9 mouse cellular contexts compared by ENCODE assay signal in genomic region chr4:138327891-138328470, GRCm38 (mm10). TPM values are rescaled to one million over a fixed set of nuclear protein-coding genes. Genes with fewer than 3 reads are reported as not detected.
DNase-seq lines count a peak whose midpoint lies in the region; ATAC-seq and TF ChIP-seq lines count a peak whose summit lies in the region.
"Had no signal": no experiment of that assay in that cellular context is flagged by ENCODE, and none has a peak within 500 bp of the region (broad histone marks: within the 10 kb centered on the region; RNA-seq: fewer than 3 reads in every experiment).

No protein-coding gene starts in this region.

- TF ChIP-seq CTCF in midbrain, postnatal 0 days (IDR thresholded peaks at IDR 0.05) = no peak
- no peak; the same call in 1 of the 2 replicates for TF ChIP-seq CTCF in layer of hippocampus, adult 2 months (conservative IDR thresholded peaks at IDR 0.05)

- no peaks in the 10 kb centered on the region for H3K9me3 ChIP-seq in heart, embryonic 15.5 days (replicated peaks)
- no peaks in the 10 kb centered on the region for H3K9me3 ChIP-seq in embryonic facial prominence, embryonic 12.5 days
- no peaks in the 10 kb centered on the region for H3K9me3 ChIP-seq in intestine, embryonic 14.5 days (ENCODE audit: control insufficient read depth, low read length)
- H3K9me3 ChIP-seq in midbrain, postnatal 0 days (ENCODE audit: low read length) = no peaks in the 10 kb centered on the region

- H3K27me3 ChIP-seq in heart, embryonic 15.5 days = peaks cover 12% of the 10 kb centered on the region; the same call in 1 of the 2 replicates
- peaks cover 16% of the 10 kb centered on the region for H3K27me3 ChIP-seq in embryonic facial prominence, embryonic 12.5 days
- no peaks in the 10 kb centered on the region for H3K27me3 ChIP-seq in intestine, embryonic 14.5 days (replicated peaks; ENCODE audit: control insufficient read depth, insufficient read depth, low read length)
- no peaks in the 10 kb centered on the region for H3K27me3 ChIP-seq in midbrain, postnatal 0 days (ENCODE audit: insufficient read depth, low read length)

- no peaks in the 10 kb centered on the region for H3K36me3 ChIP-seq in heart, embryonic 15.5 days
- H3K36me3 ChIP-seq in embryonic facial prominence, embryonic 12.5 days = no peaks in the 10 kb centered on the region
- no peaks in the 10 kb centered on the region for H3K36me3 ChIP-seq in intestine, embryonic 14.5 days (ENCODE audit: control insufficient read depth, insufficient read depth, low read length)
- H3K36me3 ChIP-seq in midbrain, postnatal 0 days (ENCODE audit: insufficient read depth, low read length) = no peaks in the 10 kb centered on the region

- DNase-seq in heart, postnatal 10 days = no peak
- no peak for DNase-seq in intestine, embryonic 14.5 days (ENCODE audit: low spot score)
- DNase-seq in midbrain, postnatal 0 days (ENCODE audit: low spot score) = no peak
- DNase-seq in urinary bladder, adult 18-20 months (ENCODE audit: low spot score in 2 of 2) = no peak
- no peak for DNase-seq in cerebellum, postnatal 4 days (ENCODE audit: low spot score in 2 of 2)
- DNase-seq in layer of hippocampus, adult 2 months (ENCODE audit: low spot score in 2 of 2) = no peak

- WGBS in heart, embryonic 15.5 days = 63% methylated on average over 7 of the region's 7 CpGs
- WGBS in embryonic facial prominence, embryonic 12.5 days = 72% methylated on average over 7 of the region's 7 CpGs
- WGBS in intestine, embryonic 14.5 days = 61% methylated on average over 7 of the region's 7 CpGs
- WGBS in midbrain, postnatal 0 days = 70% methylated on average over 7 of the region's 7 CpGs

- peak overlapping the region; percentile 38 for H3K4me3 ChIP-seq in heart, embryonic 15.5 days
- H3K4me3 ChIP-seq in embryonic facial prominence, embryonic 12.5 days = peak overlapping the region; percentile 29
- peak overlapping the region; percentile 23; the same call in 1 of the 2 replicates for H3K4me3 ChIP-seq in intestine, embryonic 14.5 days (ENCODE audit: low read depth, low read length)
- H3K4me3 ChIP-seq in midbrain, postnatal 0 days (ENCODE audit: low read depth, low read length) = peak overlapping the region; percentile 14
- no peak overlapping the region for H3K4me3 ChIP-seq in layer of hippocampus, adult 2 months

- intact Hi-C loops in heart, postnatal 10 days (cut with DNase I) = no loop called here

- peak overlapping the region; percentile 53 for H3K4me2 ChIP-seq in heart, embryonic 15.5 days
- H3K4me2 ChIP-seq in embryonic facial prominence, embryonic 12.5 days (replicated peaks) = peak overlapping the region; percentile 43
- H3K4me2 ChIP-seq in intestine, embryonic 14.5 days (ENCODE audit: low read length) = peak overlapping the region; percentile 36
- peak overlapping the region; percentile 28; the same call in 1 of the 2 replicates for H3K4me2 ChIP-seq in midbrain, postnatal 0 days (ENCODE audit: low read depth, low read length, poor library complexity, severe bottlenecking)

- peaks cover 25% of the 10 kb centered on the region for H3K4me1 ChIP-seq in heart, embryonic 15.5 days (replicated peaks)
- 0 out of 2 replicates have a peak, but pooled peaks cover 3% of the 10 kb centered on the region for H3K4me1 ChIP-seq in embryonic facial prominence, embryonic 12.5 days
- peaks cover 9% of the 10 kb centered on the region for H3K4me1 ChIP-seq in intestine, embryonic 14.5 days (replicated peaks; ENCODE audit: control insufficient read depth, insufficient read depth, low read length)
- H3K4me1 ChIP-seq in midbrain, postnatal 0 days (ENCODE audit: insufficient read depth, low read length) = peaks cover 7% of the 10 kb centered on the region; the same call in 1 of the 2 replicates

- no peak for ATAC-seq in heart, embryonic 15.5 days (replicated peaks; ENCODE audit: insufficient number of reproducible peaks, insufficient read depth, low FRiP score, low read depth)
- ATAC-seq in embryonic facial prominence, embryonic 12.5 days (ENCODE audit: insufficient number of reproducible peaks, insufficient read depth, low FRiP score, low TSS enrichment) = no peak
- no peak for ATAC-seq in intestine, embryonic 14.5 days (replicated peaks; ENCODE audit: low FRiP score, low TSS enrichment, low read depth)
- ATAC-seq in midbrain, postnatal 0 days (ENCODE audit: low FRiP score) = no peak

- peak overlapping the region; percentile 18; the same call in 1 of the 2 replicates for H3K9ac ChIP-seq in heart, embryonic 15.5 days
- peak overlapping the region; percentile 24; the same call in 1 of the 2 replicates for H3K9ac ChIP-seq in embryonic facial prominence, embryonic 12.5 days
- no peak overlapping the region for H3K9ac ChIP-seq in intestine, embryonic 14.5 days (ENCODE audit: low read length)
- no peak overlapping the region for H3K9ac ChIP-seq in midbrain, postnatal 0 days (replicated peaks; ENCODE audit: low read length, poor library complexity, severe bottlenecking)

- peak overlapping the region; percentile 54 for H3K27ac ChIP-seq in heart, embryonic 15.5 days
- H3K27ac ChIP-seq in embryonic facial prominence, embryonic 12.5 days = no peak overlapping the region
- H3K27ac ChIP-seq in intestine, embryonic 14.5 days (ENCODE audit: low read depth) = peak overlapping the region; percentile 27; the same call in 1 of the 2 replicates
- no peak overlapping the region for H3K27ac ChIP-seq in midbrain, postnatal 0 days (ENCODE audit: low read depth, low read length)
- no peak overlapping the region for H3K27ac ChIP-seq in layer of hippocampus, adult 2 months

RNA-seq across cellular contexts. Expression of gene Pink1, which starts 1.9 kb away (rescaled TPM):
- polyA plus RNA-seq in heart, embryonic 15.5 days (2015; fragmentation: Nextera tagmentation; extraction: Ambion mirVana) = 72.4 and 82.5 TPM in 2 replicates
- 100 to 1,000 TPM; 272 to 301 TPM for total RNA-seq in heart, postnatal 10 days (2021)
- 54.9 and 59.1 TPM in 2 replicates for polyA plus RNA-seq in embryonic facial prominence, embryonic 12.5 days (2016; fragmentation: Nextera tagmentation; extraction: Ambion mirVana)
- 19.3 and 20.5 TPM in 2 replicates for polyA plus RNA-seq in intestine, embryonic 14.5 days (2014; fragmentation: Nextera tagmentation; extraction: Ambion mirVana)
- total RNA-seq in midbrain, postnatal 0 days (2014; rRNA removed) = 255 and 261 TPM in 2 replicates
- polyA plus RNA-seq in midbrain, postnatal 0 days (2015; fragmentation: Nextera tagmentation; extraction: Ambion mirVana) = 149 and 150 TPM in 2 replicates
- total RNA-seq in layer of hippocampus, adult 2 months (2021) = 100 to 1,000 TPM; 245 to 254 TPM

RNA-seq across cellular contexts. Expression of gene Ddost, which starts 23.5 kb away (rescaled TPM):
- polyA plus RNA-seq in heart, embryonic 15.5 days (2015; fragmentation: Nextera tagmentation; extraction: Ambion mirVana) = 230 and 277 TPM in 2 replicates
- total RNA-seq in heart, postnatal 10 days (2021) = 10 to 100 TPM; 87.3 to 89.2 TPM
- polyA plus RNA-seq in embryonic facial prominence, embryonic 12.5 days (2016; fragmentation: Nextera tagmentation; extraction: Ambion mirVana) = 300 and 305 TPM in 2 replicates
- polyA plus RNA-seq in intestine, embryonic 14.5 days (2014; fragmentation: Nextera tagmentation; extraction: Ambion mirVana) = 348 and 351 TPM in 2 replicates
- total RNA-seq in midbrain, postnatal 0 days (2014; rRNA removed) = 203 and 215 TPM in 2 replicates
- 207 and 220 TPM in 2 replicates for polyA plus RNA-seq in midbrain, postnatal 0 days (2015; fragmentation: Nextera tagmentation; extraction: Ambion mirVana)
- total RNA-seq in layer of hippocampus, adult 2 months (2021) = 10 to 100 TPM; 93.1 to 93.5 TPM

RNA-seq across cellular contexts. Expression of gene Cda, which starts 39.8 kb away (rescaled TPM):
- 8.9 and 9.2 TPM in 2 replicates for polyA plus RNA-seq in heart, embryonic 15.5 days (2015; fragmentation: Nextera tagmentation; extraction: Ambion mirVana)
- total RNA-seq in heart, postnatal 10 days (2021) = 1 to 10 TPM; 4.5 to 6.7 TPM
- polyA plus RNA-seq in embryonic facial prominence, embryonic 12.5 days (2016; fragmentation: Nextera tagmentation; extraction: Ambion mirVana) = 5.7 and 6.2 TPM in 2 replicates
- polyA plus RNA-seq in intestine, embryonic 14.5 days (2014; fragmentation: Nextera tagmentation; extraction: Ambion mirVana) = 12.3 and 17.5 TPM in 2 replicates
- 9.1 and 9.6 TPM in 2 replicates for total RNA-seq in midbrain, postnatal 0 days (2014; rRNA removed)
- polyA plus RNA-seq in midbrain, postnatal 0 days (2015; fragmentation: Nextera tagmentation; extraction: Ambion mirVana) = 9.2 and 12.2 TPM in 2 replicates
- 1 to 10 TPM; 1.9 to 3.2 TPM for total RNA-seq in layer of hippocampus, adult 2 months (2021)
- total RNA-seq: common myeloid progenitor, adult 5-6 weeks had no signal

Comparison
In these comparisons a context has a peak if more than half of its experiments do, and no peak if none do; other contexts are left out.
1. H3K27ac ChIP-seq: peak in heart, embryonic 15.5 days (single experiment) and intestine, embryonic 14.5 days (single experiment); none in embryonic facial prominence, embryonic 12.5 days (single experiment), midbrain, postnatal 0 days (single experiment) and layer of hippocampus, adult 2 months (single experiment).
2. H3K9ac ChIP-seq: peak in heart, embryonic 15.5 days (single experiment) and embryonic facial prominence, embryonic 12.5 days (single experiment); none in intestine, embryonic 14.5 days (single experiment) and midbrain, postnatal 0 days (single experiment).
3. Peak in every context shown above with its lines, with median percentiles within 50 percentile points of each other: H3K4me2 ChIP-seq.